Mouse (Mus musculus): ENCODE measurements around the gene Plekhg4. TPM values are rescaled to one million over a fixed set of nuclear protein-coding genes. Genes with fewer than 3 reads are reported as not detected.

The Plekhg4 gene
- polyA plus RNA-seq, 1 experiment, result 1.5 TPM

- WGBS, result under 1% methylated on average over 34 of the region's 34 CpGs
- peak; percentile 19; the same call in 1 of the 2 replicates for TF ChIP-seq CTCF (IDR thresholded peaks at IDR 0.05; ENCODE audit: borderline replicate concordance, control insufficient read depth, extremely low read depth, insufficient read depth, low read length, poor library complexity)
- no peak for TF ChIP-seq POLR2A (IDR thresholded peaks at IDR 0.05; ENCODE audit: control insufficient read depth, extremely low read depth, insufficient read depth, low read length, poor library complexity)
- H3K27ac ChIP-seq (ENCODE audit: control insufficient read depth, insufficient read depth, low read length), result no peak within 1 kb of the TSS
- H3K4me3 ChIP-seq (ENCODE audit: control insufficient read depth, insufficient read depth, low read length), result peak within 1 kb of the TSS; percentile 61
- no peaks in the 10 kb centered on the region for H3K36me3 ChIP-seq (ENCODE audit: control insufficient read depth, insufficient read depth, low read length)
- peak; percentile 65 for DNase-seq
- H3K4me1 ChIP-seq (replicated peaks; ENCODE audit: control insufficient read depth, insufficient read depth, low read length), result peaks cover 26% of the 10 kb centered on the region
- H3K27me3 ChIP-seq (ENCODE audit: control insufficient read depth, insufficient read depth, low read length), result no peaks in the 10 kb centered on the region; the same call in 1 of the 2 replicates
These were observed 24.5 kb upstream of the Plekhg4 start, which contains the start of gene Slc9a5 for GRCm38 (mm10) chr8:105348450-105349095. Gene Slc9a5 (plus strand): TSS chr8:105348843.

GRCm38 (mm10) chr8:105349096-105349771, 23.8 kb upstream of the Plekhg4 start:
- H3K36me3 ChIP-seq (ENCODE audit: control insufficient read depth, insufficient read depth, low read length), result no peaks in the 10 kb centered on the region
- no peak for DNase-seq
- TF ChIP-seq POLR2A (IDR thresholded peaks at IDR 0.05; ENCODE audit: control insufficient read depth, extremely low read depth, insufficient read depth, low read length, poor library complexity), result no peak
- no peak for TF ChIP-seq CTCF (IDR thresholded peaks at IDR 0.05; ENCODE audit: borderline replicate concordance, control insufficient read depth, extremely low read depth, insufficient read depth, low read length, poor library complexity)
- peaks cover 26% of the 10 kb centered on the region for H3K4me1 ChIP-seq (replicated peaks; ENCODE audit: control insufficient read depth, insufficient read depth, low read length)
- 6% methylated on average over 40 of the region's 48 CpGs for WGBS
- H3K27ac ChIP-seq (ENCODE audit: control insufficient read depth, insufficient read depth, low read length), result no peak overlapping the region
- H3K27me3 ChIP-seq (ENCODE audit: control insufficient read depth, insufficient read depth, low read length), result no peaks in the 10 kb centered on the region; the same call in 1 of the 2 replicates
- H3K4me3 ChIP-seq (ENCODE audit: control insufficient read depth, insufficient read depth, low read length), result peak overlapping the region; percentile 42

GRCm38 (mm10) chr8:105350186-105350585, 22.9 kb upstream of the Plekhg4 start:
- 85% methylated on average over 7 of the region's 7 CpGs for WGBS
- H3K4me3 ChIP-seq (ENCODE audit: control insufficient read depth, insufficient read depth, low read length), result no peak overlapping the region
- DNase-seq, result no peak

GRCm38 (mm10) chr8:105353583-105354135, 19.4 kb upstream of the Plekhg4 start:
- DNase-seq, result no peak
- WGBS, result 94% methylated on average over 8 of the region's 8 CpGs
- peaks cover 20% of the 10 kb centered on the region for H3K4me1 ChIP-seq (replicated peaks; ENCODE audit: control insufficient read depth, insufficient read depth, low read length)
- no peak overlapping the region for H3K4me3 ChIP-seq (ENCODE audit: control insufficient read depth, insufficient read depth, low read length)
- H3K27ac ChIP-seq (ENCODE audit: control insufficient read depth, insufficient read depth, low read length), result no peak overlapping the region
- TF ChIP-seq POLR2A (IDR thresholded peaks at IDR 0.05; ENCODE audit: control insufficient read depth, extremely low read depth, insufficient read depth, low read length, poor library complexity) (no peak), CTCF (IDR thresholded peaks at IDR 0.05; ENCODE audit: borderline replicate concordance, control insufficient read depth, extremely low read depth, insufficient read depth, low read length, poor library complexity) (no peak)
- no peaks in the 10 kb centered on the region for H3K36me3 ChIP-seq (ENCODE audit: control insufficient read depth, insufficient read depth, low read length)
- no peaks in the 10 kb centered on the region; the same call in 1 of the 2 replicates for H3K27me3 ChIP-seq (ENCODE audit: control insufficient read depth, insufficient read depth, low read length)

More at GRCm38 (mm10) chr8:105350186-105350585, 22.9 kb upstream of the Plekhg4 start:
- no peaks in the 10 kb centered on the region for H3K36me3 ChIP-seq (ENCODE audit: control insufficient read depth, insufficient read depth, low read length)
- no peak overlapping the region for H3K27ac ChIP-seq (ENCODE audit: control insufficient read depth, insufficient read depth, low read length)
- no peaks in the 10 kb centered on the region; the same call in 1 of the 2 replicates for H3K27me3 ChIP-seq (ENCODE audit: control insufficient read depth, insufficient read depth, low read length)
- H3K4me1 ChIP-seq (replicated peaks; ENCODE audit: control insufficient read depth, insufficient read depth, low read length), result peaks cover 29% of the 10 kb centered on the region
- TF ChIP-seq POLR2A (IDR thresholded peaks at IDR 0.05; ENCODE audit: control insufficient read depth, extremely low read depth, insufficient read depth, low read length, poor library complexity), result no peak
- TF ChIP-seq CTCF (IDR thresholded peaks at IDR 0.05; ENCODE audit: borderline replicate concordance, control insufficient read depth, extremely low read depth, insufficient read depth, low read length, poor library complexity), result no peak

GRCm38 (mm10) chr8:105354549-105354948, 18.5 kb upstream of the Plekhg4 start:
- Histone ChIP-seq H3K4me3 (ENCODE audit: control insufficient read depth, insufficient read depth, low read length) (no peak overlapping the region), H3K27ac (ENCODE audit: control insufficient read depth, insufficient read depth, low read length) (peak overlapping the region; percentile 5; the same call in 1 of the 2 replicates), H3K36me3 (ENCODE audit: control insufficient read depth, insufficient read depth, low read length) (no peaks in the 10 kb centered on the region), H3K27me3 (ENCODE audit: control insufficient read depth, insufficient read depth, low read length) (no peaks in the 10 kb centered on the region), H3K4me1 (replicated peaks; ENCODE audit: control insufficient read depth, insufficient read depth, low read length) (peaks cover 12% of the 10 kb centered on the region)
- DNase-seq, result no peak
- WGBS, result over 99% methylated on average over 4 of the region's 4 CpGs
- no peak for TF ChIP-seq POLR2A (IDR thresholded peaks at IDR 0.05; ENCODE audit: control insufficient read depth, extremely low read depth, insufficient read depth, low read length, poor library complexity)

- TF ChIP-seq CTCF (IDR thresholded peaks at IDR 0.05; ENCODE audit: borderline replicate concordance, control insufficient read depth, extremely low read depth, insufficient read depth, low read length, poor library complexity) (no peak), POLR2A (IDR thresholded peaks at IDR 0.05; ENCODE audit: control insufficient read depth, extremely low read depth, insufficient read depth, low read length, poor library complexity) (no peak)
- DNase-seq, result peak; percentile 70
- peak overlapping the region; percentile 4; the same call in 1 of the 2 replicates for H3K4me3 ChIP-seq (ENCODE audit: control insufficient read depth, insufficient read depth, low read length)
- no peaks in the 10 kb centered on the region for H3K27me3 ChIP-seq (ENCODE audit: control insufficient read depth, insufficient read depth, low read length)
- no peaks in the 10 kb centered on the region for H3K36me3 ChIP-seq (ENCODE audit: control insufficient read depth, insufficient read depth, low read length)
- peak overlapping the region; percentile 5; the same call in 1 of the 2 replicates for H3K27ac ChIP-seq (ENCODE audit: control insufficient read depth, insufficient read depth, low read length)
- peaks cover 11% of the 10 kb centered on the region for H3K4me1 ChIP-seq (replicated peaks; ENCODE audit: control insufficient read depth, insufficient read depth, low read length)
- WGBS, result 74% methylated on average over 26 of the region's 26 CpGs
These were observed 17.7 kb upstream of the Plekhg4 start for GRCm38 (mm10) chr8:105355179-105356024.
